Mouse (Mus musculus): ENCODE data around the gene Myh7b. TPM values are rescaled to one million over a fixed set of nuclear protein-coding genes. Genes with fewer than 3 reads are reported as not detected.
A peak's percentile ranks its signal among the peaks of the same experiment; 100 is the strongest.

Myh7b gene
- polyA plus RNA-seq, 1 experiment from 2014 or later, result 0.61 TPM

DNA sequence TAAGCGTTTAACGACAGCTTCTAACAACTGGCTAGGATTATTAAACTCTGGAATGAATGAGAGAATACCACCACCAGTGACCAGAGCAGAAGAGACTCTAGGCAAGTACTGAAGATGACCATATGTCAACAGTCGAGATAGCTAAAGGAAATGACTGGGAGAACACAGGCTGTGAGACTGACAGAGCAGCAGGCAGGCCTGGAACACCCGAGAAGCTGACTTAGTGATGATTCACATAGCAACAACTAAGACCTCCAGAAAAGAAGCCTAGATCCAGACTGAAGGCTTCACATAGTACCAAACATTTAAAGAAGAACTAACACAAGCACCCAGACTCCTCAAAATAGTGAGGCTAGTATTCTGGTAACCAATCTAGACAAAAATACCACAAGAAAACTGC is 64.1 kb downstream of the Myh7b start:
- ATAC-seq (ENCODE audit: low FRiP score), result no peak
- no peaks in the 10 kb centered on the region for H3K27me3 ChIP-seq
- H3K9me3 ChIP-seq (replicated peaks), result no peaks in the 10 kb centered on the region
- no peak overlapping the region for H3K4me3 ChIP-seq
- H3K9ac ChIP-seq, result no peak overlapping the region
- H3K27ac ChIP-seq, result no peak overlapping the region
- peaks cover 25% of the 10 kb centered on the region for H3K36me3 ChIP-seq
- H3K4me2 ChIP-seq (replicated peaks), result no peak overlapping the region
- 69% methylated on average over 4 of the region's 4 CpGs for WGBS
- no peaks in the 10 kb centered on the region for H3K4me1 ChIP-seq

DNA sequence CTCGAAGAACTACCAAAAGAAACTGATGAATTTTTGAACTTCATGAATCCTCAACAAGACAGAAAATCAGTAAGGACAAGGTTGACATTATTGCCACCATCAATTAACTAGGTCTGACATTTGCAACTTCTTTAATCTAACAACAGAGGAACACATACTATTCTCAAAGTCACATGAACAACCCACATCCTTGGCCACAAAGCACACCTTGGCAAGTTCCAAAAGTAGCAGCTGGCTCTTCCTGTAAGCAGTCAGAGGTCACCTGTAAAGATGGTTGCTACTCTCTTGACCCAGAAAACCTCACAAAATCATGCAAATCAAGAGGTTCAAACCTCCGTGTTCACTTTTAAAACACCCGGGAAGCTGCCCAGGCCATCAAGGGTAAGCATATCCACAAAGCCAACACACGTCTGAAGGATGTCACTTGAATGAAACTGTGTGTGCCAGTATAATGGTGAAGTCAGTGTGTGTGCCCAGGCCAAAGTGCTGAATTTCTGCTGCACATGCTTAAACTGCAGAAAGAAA is 68.6 kb downstream of the Myh7b start:
- Histone ChIP-seq H3K9me3 (replicated peaks) (no peaks in the 10 kb centered on the region), H3K9ac (no peak overlapping the region), H3K4me3 (no peak overlapping the region), H3K4me2 (replicated peaks) (no peak overlapping the region), H3K4me1 (0 out of 2 replicates have a peak, but pooled peaks cover 3% of the 10 kb centered on the region), H3K27me3 (no peaks in the 10 kb centered on the region), H3K27ac (no peak overlapping the region), H3K36me3 (no peaks in the 10 kb centered on the region)
- WGBS, result 93% methylated on average over 4 of the region's 4 CpGs
- ATAC-seq (ENCODE audit: low FRiP score), result no peak

GRCm38 (mm10) chr2:155680591-155680990 is 69.6 kb downstream of the Myh7b start:
- Histone ChIP-seq H3K4me1 (0 out of 2 replicates have a peak, but pooled peaks cover 3% of the 10 kb centered on the region), H3K27ac (no peak overlapping the region), H3K36me3 (0 out of 2 replicates have a peak, but pooled peaks cover 2% of the 10 kb centered on the region), H3K27me3 (no peaks in the 10 kb centered on the region), H3K9ac (no peak overlapping the region), H3K9me3 (replicated peaks) (no peaks in the 10 kb centered on the region), H3K4me2 (replicated peaks) (no peak overlapping the region), H3K4me3 (no peak overlapping the region)
- WGBS, result 81% methylated on average over 5 of the region's 5 CpGs
- ATAC-seq (ENCODE audit: low FRiP score), result no peak

- no peak overlapping the region for H3K27ac ChIP-seq
- peaks cover 3% of the 10 kb centered on the region; the same call in 1 of the 2 replicates for H3K4me1 ChIP-seq
- 0 out of 2 replicates have a peak, but pooled peaks cover 5% of the 10 kb centered on the region for H3K36me3 ChIP-seq
- H3K27me3 ChIP-seq, result no peaks in the 10 kb centered on the region
- no peak overlapping the region for H3K4me3 ChIP-seq
- H3K9ac ChIP-seq, result no peak overlapping the region
- no peak for ATAC-seq (ENCODE audit: low FRiP score)
- H3K9me3 ChIP-seq (replicated peaks), result no peaks in the 10 kb centered on the region
- H3K4me2 ChIP-seq (replicated peaks), result no peak overlapping the region
- 75% methylated on average over 8 of the region's 8 CpGs for WGBS
Observed at GRCm38 (mm10) chr2:155681194-155681593, 70.2 kb downstream of the Myh7b start.

DNA sequence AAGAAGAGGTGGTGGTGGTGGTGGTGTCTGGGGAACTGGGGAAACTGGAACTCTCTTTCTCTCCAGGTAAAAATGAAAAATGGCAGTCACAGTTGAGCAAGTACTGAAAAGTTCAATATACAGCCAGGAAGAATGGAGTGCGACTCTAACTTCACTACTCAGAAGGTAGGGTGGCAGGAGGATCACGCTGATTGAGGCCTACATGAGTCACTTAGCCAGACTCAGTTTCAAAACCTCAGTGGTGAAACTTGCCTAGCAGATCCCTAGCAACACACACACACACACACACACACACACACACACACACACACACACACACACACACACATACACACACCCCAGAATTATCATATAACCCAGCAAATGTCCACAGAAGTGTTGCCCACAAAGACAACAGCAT is 70.9 kb downstream of the Myh7b start:
- WGBS, result 81% methylated on average over 2 of the region's 2 CpGs
- peaks cover 3% of the 10 kb centered on the region; the same call in 1 of the 2 replicates for H3K4me1 ChIP-seq
- no peak overlapping the region for H3K27ac ChIP-seq
- no peak for ATAC-seq (ENCODE audit: low FRiP score)
- no peak overlapping the region for H3K4me3 ChIP-seq
- H3K9me3 ChIP-seq (replicated peaks), result no peaks in the 10 kb centered on the region
- no peaks in the 10 kb centered on the region for H3K27me3 ChIP-seq
- 0 out of 2 replicates have a peak, but pooled peaks cover 5% of the 10 kb centered on the region for H3K36me3 ChIP-seq
- no peak overlapping the region for H3K9ac ChIP-seq
- no peak overlapping the region for H3K4me2 ChIP-seq (replicated peaks)

DNA sequence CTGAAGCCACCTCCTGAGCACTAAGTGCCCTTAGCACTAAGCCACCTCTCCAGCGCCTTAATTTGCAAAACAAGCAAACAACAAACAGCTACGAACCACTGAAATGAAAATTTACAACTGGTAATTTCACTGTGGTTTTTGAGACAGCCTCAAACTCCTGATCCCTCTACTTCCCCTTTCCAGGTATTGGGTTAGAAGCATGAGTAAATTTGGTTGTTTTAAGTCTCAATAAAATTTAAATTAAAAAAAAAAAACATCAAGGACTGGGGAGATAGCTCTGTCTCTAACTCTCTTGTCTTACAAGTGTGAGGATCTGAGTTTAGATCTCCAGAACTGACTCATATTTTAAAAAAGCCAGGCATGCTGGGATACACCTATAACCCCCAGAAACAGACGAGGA is 72.1 kb downstream of the Myh7b start:
- Histone ChIP-seq H3K27ac (no peak overlapping the region), H3K4me2 (replicated peaks) (no peak overlapping the region), H3K36me3 (0 out of 2 replicates have a peak, but pooled peaks cover 9% of the 10 kb centered on the region), H3K9me3 (replicated peaks) (no peaks in the 10 kb centered on the region), H3K4me1 (peaks cover 3% of the 10 kb centered on the region; the same call in 1 of the 2 replicates), H3K9ac (no peak overlapping the region), H3K27me3 (no peaks in the 10 kb centered on the region), H3K4me3 (no peak overlapping the region)
- no peak for ATAC-seq (ENCODE audit: low FRiP score)
- 71% methylated on average over 3 of the region's 3 CpGs for WGBS

DNA sequence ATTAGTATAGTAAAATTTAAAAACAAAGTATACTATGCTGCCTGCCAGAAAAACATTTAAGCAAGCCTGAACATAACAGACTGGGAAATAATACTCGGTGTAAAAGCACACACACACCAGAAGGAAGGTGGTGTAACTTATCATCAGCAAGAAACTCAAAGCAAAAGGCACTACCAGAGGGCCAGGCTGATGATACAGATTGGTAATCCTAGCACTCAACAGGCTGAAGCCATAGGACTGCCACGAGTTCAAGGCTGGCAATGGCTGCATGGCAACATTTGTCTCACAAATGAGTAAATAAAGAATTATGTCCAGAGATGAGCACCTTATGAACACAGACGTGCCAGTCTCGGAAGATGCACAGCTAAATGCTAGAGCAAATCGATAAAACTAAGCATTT is 72.8 kb downstream of the Myh7b start:
- no peak overlapping the region for H3K4me2 ChIP-seq (replicated peaks)
- no peaks in the 10 kb centered on the region for H3K9me3 ChIP-seq (replicated peaks)
- H3K27ac ChIP-seq, result no peak overlapping the region
- H3K27me3 ChIP-seq, result no peaks in the 10 kb centered on the region
- 0 out of 2 replicates have a peak, but pooled peaks cover 9% of the 10 kb centered on the region for H3K36me3 ChIP-seq
- ATAC-seq (ENCODE audit: low FRiP score), result no peak
- peaks cover 3% of the 10 kb centered on the region; the same call in 1 of the 2 replicates for H3K4me1 ChIP-seq
- 95% methylated on average over 5 of the region's 5 CpGs for WGBS
- H3K9ac ChIP-seq, result no peak overlapping the region
- H3K4me3 ChIP-seq, result no peak overlapping the region

MicroRNAs encoded within 50 kb of the gene (microRNA counts, 519-probe panel; counts per million panel counts)
- 470 counts per million, percentile 58 among the panel's probes with 10 or more counts for microRNA mmu-miR-499

Small RNAs within 50 kb of the gene (microRNA-seq; reads per million reads assigned to microRNA genes)
- gene Mir499, result 16.5 reads per million, percentile 27 among the genes with 10 or more reads in this experiment

Other genes with a start within 250 kb of the Myh7b start
- gene Trp53inp2, start 230.2 kb upstream of the Myh7b start, polyA plus RNA-seq (2016; fragmentation: Nextera tagmentation; extraction: Ambion mirVana), result 120 and 139 TPM in 2 replicates
- 31.6 and 31.7 TPM in 2 replicates for gene Ncoa6, start 137.3 kb upstream of the Myh7b start, polyA plus RNA-seq (2016; fragmentation: Nextera tagmentation; extraction: Ambion mirVana)
- gene Acss2, start 93.3 kb upstream of the Myh7b start, polyA plus RNA-seq (2016; fragmentation: Nextera tagmentation; extraction: Ambion mirVana), result 28.7 and 29.4 TPM in 2 replicates
- 39.0 and 41.1 TPM in 2 replicates for gene Ggt7, start 93.0 kb upstream of the Myh7b start, polyA plus RNA-seq (2016; fragmentation: Nextera tagmentation; extraction: Ambion mirVana)
- gene Gss, start 18.4 kb upstream of the Myh7b start, polyA plus RNA-seq (2016; fragmentation: Nextera tagmentation; extraction: Ambion mirVana), result 17.0 and 18.3 TPM in 2 replicates
- 190 and 204 TPM in 2 replicates for gene Trpc4ap, start 81.2 kb downstream of the Myh7b start, polyA plus RNA-seq (2016; fragmentation: Nextera tagmentation; extraction: Ambion mirVana)
- gene Edem2, start 118.3 kb downstream of the Myh7b start, polyA plus RNA-seq (2016; fragmentation: Nextera tagmentation; extraction: Ambion mirVana), result 37.3 and 38.5 TPM in 2 replicates
- not detected in 2 replicates for gene Gm17581, start 124.7 kb downstream of the Myh7b start, polyA plus RNA-seq (2016; fragmentation: Nextera tagmentation; extraction: Ambion mirVana)
- gene Procr, start 139.9 kb downstream of the Myh7b start, polyA plus RNA-seq (2016; fragmentation: Nextera tagmentation; extraction: Ambion mirVana), result 3.4 and 4.1 TPM in 2 replicates
- gene Mmp24, start 164.1 kb downstream of the Myh7b start, polyA plus RNA-seq (2016; fragmentation: Nextera tagmentation; extraction: Ambion mirVana), result 5.3 and 6.0 TPM in 2 replicates
- 17.1 and 17.3 TPM in 2 replicates for gene BC029722, start 208.2 kb downstream of the Myh7b start, polyA plus RNA-seq (2016; fragmentation: Nextera tagmentation; extraction: Ambion mirVana)
- 151 and 160 TPM in 2 replicates for gene Eif6, start 215.7 kb downstream of the Myh7b start, polyA plus RNA-seq (2016; fragmentation: Nextera tagmentation; extraction: Ambion mirVana)
- 0.41 and 0.46 TPM in 2 replicates for gene Fam83c, start 223.6 kb downstream of the Myh7b start, polyA plus RNA-seq (2016; fragmentation: Nextera tagmentation; extraction: Ambion mirVana)